Mouse (Mus musculus): ENCODE data around the gene Nudt22. TPM values are rescaled to one million over a fixed set of nuclear protein-coding genes. Genes with fewer than 3 reads are reported as not detected.
A peak's percentile ranks its signal among the peaks of the same experiment; 100 is the strongest.

Gene Nudt22
- polyA plus RNA-seq, 1 experiment from 2014 or later, result 29.9 TPM

- peak overlapping the region; percentile 20 for H3K4me3 ChIP-seq
- WGBS, result 80% methylated on average over 11 of the region's 11 CpGs
- peak overlapping the region; percentile 60 for H3K27ac ChIP-seq
- peak overlapping the region; percentile 23; the same call in 1 of the 2 replicates for H3K4me2 ChIP-seq
- peaks cover 10% of the 10 kb centered on the region for H3K4me1 ChIP-seq (replicated peaks)
- no peaks in the 10 kb centered on the region for H3K27me3 ChIP-seq
- no peak for ATAC-seq (replicated peaks; ENCODE audit: insufficient number of reproducible peaks, insufficient read depth, low FRiP score, low read depth)
- H3K9ac ChIP-seq, result no peak overlapping the region
- no peaks in the 10 kb centered on the region for H3K9me3 ChIP-seq (replicated peaks)
- H3K36me3 ChIP-seq, result peaks cover 40% of the 10 kb centered on the region
Observed at GRCm38 (mm10) chr19:7018546-7018945, 22.6 kb upstream of the Nudt22 start.

GRCm38 (mm10) chr19:7017541-7018457, 21.9 kb upstream of the Nudt22 start:
- ATAC-seq (replicated peaks; ENCODE audit: insufficient number of reproducible peaks, insufficient read depth, low FRiP score, low read depth), result no peak

GRCm38 (mm10) chr19:7014481-7015135, 18.7 kb upstream of the Nudt22 start:
- no peak overlapping the region for H3K27ac ChIP-seq
- no peaks in the 10 kb centered on the region for H3K9me3 ChIP-seq (replicated peaks)
- no peak overlapping the region for H3K4me3 ChIP-seq
- no peaks in the 10 kb centered on the region for H3K27me3 ChIP-seq
- 84% methylated on average over 20 of the region's 20 CpGs for WGBS
- peaks cover 1% of the 10 kb centered on the region; the same call in 1 of the 2 replicates for H3K36me3 ChIP-seq
- no peak for ATAC-seq (replicated peaks; ENCODE audit: insufficient number of reproducible peaks, insufficient read depth, low FRiP score, low read depth)
- no peak overlapping the region for H3K4me2 ChIP-seq
- H3K4me1 ChIP-seq (replicated peaks), result peaks cover 7% of the 10 kb centered on the region
- H3K9ac ChIP-seq, result no peak overlapping the region

More at GRCm38 (mm10) chr19:7017541-7018457, 21.9 kb upstream of the Nudt22 start:
- H3K27me3 ChIP-seq, result no peaks in the 10 kb centered on the region
- no peak overlapping the region for H3K9ac ChIP-seq
- H3K4me3 ChIP-seq, result peak overlapping the region; percentile 20
- H3K4me1 ChIP-seq (replicated peaks), result peaks cover 10% of the 10 kb centered on the region
- peak overlapping the region; percentile 23; the same call in 1 of the 2 replicates for H3K4me2 ChIP-seq
- peak overlapping the region; percentile 60 for H3K27ac ChIP-seq
- WGBS, result 56% methylated on average over 12 of the region's 12 CpGs
- H3K36me3 ChIP-seq, result peaks cover 33% of the 10 kb centered on the region
- no peaks in the 10 kb centered on the region for H3K9me3 ChIP-seq (replicated peaks)

GRCm38 (mm10) chr19:7013984-7014383, 18.1 kb upstream of the Nudt22 start:
- no peak overlapping the region for H3K4me2 ChIP-seq
- H3K27ac ChIP-seq, result no peak overlapping the region
- H3K27me3 ChIP-seq, result no peaks in the 10 kb centered on the region
- H3K4me1 ChIP-seq (replicated peaks), result peaks cover 3% of the 10 kb centered on the region
- H3K9ac ChIP-seq, result no peak overlapping the region
- no peaks in the 10 kb centered on the region for H3K36me3 ChIP-seq
- ATAC-seq (replicated peaks; ENCODE audit: insufficient number of reproducible peaks, insufficient read depth, low FRiP score, low read depth), result no peak
- 89% methylated on average over 9 of the region's 9 CpGs for WGBS
- H3K4me3 ChIP-seq, result no peak overlapping the region
- no peaks in the 10 kb centered on the region for H3K9me3 ChIP-seq (replicated peaks)

GRCm38 (mm10) chr19:7012426-7012825, 16.5 kb upstream of the Nudt22 start:
- H3K9me3 ChIP-seq (replicated peaks), result no peaks in the 10 kb centered on the region

GRCm38 (mm10) chr19:7006892-7007593, 11.1 kb upstream of the Nudt22 start:
- Histone ChIP-seq H3K4me3 (no peak overlapping the region), H3K4me1 (replicated peaks) (peaks cover 8% of the 10 kb centered on the region), H3K27ac (no peak overlapping the region), H3K9ac (no peak overlapping the region), H3K9me3 (replicated peaks) (no peaks in the 10 kb centered on the region), H3K27me3 (no peaks in the 10 kb centered on the region), H3K36me3 (no peaks in the 10 kb centered on the region), H3K4me2 (no peak overlapping the region)
- 79% methylated on average over 9 of the region's 9 CpGs for WGBS
- no peak for ATAC-seq (replicated peaks; ENCODE audit: insufficient number of reproducible peaks, insufficient read depth, low FRiP score, low read depth)

More at GRCm38 (mm10) chr19:7012426-7012825, 16.5 kb upstream of the Nudt22 start:
- Histone ChIP-seq H3K27me3 (no peaks in the 10 kb centered on the region), H3K9ac (no peak overlapping the region), H3K27ac (no peak overlapping the region), H3K36me3 (no peaks in the 10 kb centered on the region), H3K4me1 (replicated peaks) (no peaks in the 10 kb centered on the region), H3K4me2 (no peak overlapping the region), H3K4me3 (no peak overlapping the region)
- 84% methylated on average over 4 of the region's 4 CpGs for WGBS
- ATAC-seq (replicated peaks; ENCODE audit: insufficient number of reproducible peaks, insufficient read depth, low FRiP score, low read depth), result no peak

- Histone ChIP-seq H3K9me3 (replicated peaks) (no peaks in the 10 kb centered on the region), H3K4me2 (no peak overlapping the region), H3K9ac (no peak overlapping the region), H3K4me1 (replicated peaks) (peaks cover 31% of the 10 kb centered on the region), H3K36me3 (peaks cover 23% of the 10 kb centered on the region), H3K27ac (no peak overlapping the region), H3K4me3 (no peak overlapping the region), H3K27me3 (no peaks in the 10 kb centered on the region)
- WGBS, result 93% methylated on average over 19 of the region's 19 CpGs
- no peak for ATAC-seq (replicated peaks; ENCODE audit: insufficient number of reproducible peaks, insufficient read depth, low FRiP score, low read depth)
Observed at GRCm38 (mm10) chr19:6999360-7000063, 3.6 kb upstream of the Nudt22 start.

- no peaks in the 10 kb centered on the region for H3K9me3 ChIP-seq (replicated peaks)
- no peak overlapping the region for H3K4me3 ChIP-seq
- no peak overlapping the region for H3K9ac ChIP-seq
- 86% methylated on average over 9 of the region's 9 CpGs for WGBS
- peaks cover 23% of the 10 kb centered on the region for H3K36me3 ChIP-seq
- no peak for ATAC-seq (replicated peaks; ENCODE audit: insufficient number of reproducible peaks, insufficient read depth, low FRiP score, low read depth)
- H3K4me1 ChIP-seq (replicated peaks), result peaks cover 42% of the 10 kb centered on the region
- no peaks in the 10 kb centered on the region for H3K27me3 ChIP-seq
- H3K27ac ChIP-seq, result no peak overlapping the region
- H3K4me2 ChIP-seq, result peak overlapping the region; percentile 85; the same call in 1 of the 2 replicates
Observed at GRCm38 (mm10) chr19:6997721-6998290, 1.9 kb upstream of the Nudt22 start.

- no peaks in the 10 kb centered on the region for H3K9me3 ChIP-seq (replicated peaks)
- 41% methylated on average over 21 of the region's 21 CpGs for WGBS
- peak overlapping the region; percentile 70 for H3K27ac ChIP-seq
- ATAC-seq (replicated peaks; ENCODE audit: insufficient number of reproducible peaks, insufficient read depth, low FRiP score, low read depth), result no peak
- H3K4me2 ChIP-seq, result peak overlapping the region; percentile 85
- peak overlapping the region; percentile 67 for H3K4me3 ChIP-seq
- peaks cover 22% of the 10 kb centered on the region for H3K36me3 ChIP-seq
- peaks cover 47% of the 10 kb centered on the region for H3K4me1 ChIP-seq (replicated peaks)
- no peaks in the 10 kb centered on the region for H3K27me3 ChIP-seq
- peak overlapping the region; percentile 82 for H3K9ac ChIP-seq
Observed at GRCm38 (mm10) chr19:6995255-6995991, 494 bp downstream of the Nudt22 start.

GRCm38 (mm10) chr19:6994489-6994888, 1.4 kb downstream of the Nudt22 start:
- H3K36me3 ChIP-seq, result peaks cover 14% of the 10 kb centered on the region; the same call in 1 of the 2 replicates
- H3K27ac ChIP-seq, result no peak overlapping the region
- 82% methylated on average over 8 of the region's 8 CpGs for WGBS
- H3K4me1 ChIP-seq (replicated peaks), result peaks cover 47% of the 10 kb centered on the region
- peak overlapping the region; percentile 67; the same call in 1 of the 2 replicates for H3K4me3 ChIP-seq
- H3K9ac ChIP-seq, result peak overlapping the region; percentile 82
- no peak for ATAC-seq (replicated peaks; ENCODE audit: insufficient number of reproducible peaks, insufficient read depth, low FRiP score, low read depth)
- H3K4me2 ChIP-seq, result peak overlapping the region; percentile 85
- no peaks in the 10 kb centered on the region for H3K9me3 ChIP-seq (replicated peaks)
- H3K27me3 ChIP-seq, result no peaks in the 10 kb centered on the region
